In the genomic region with DNA sequence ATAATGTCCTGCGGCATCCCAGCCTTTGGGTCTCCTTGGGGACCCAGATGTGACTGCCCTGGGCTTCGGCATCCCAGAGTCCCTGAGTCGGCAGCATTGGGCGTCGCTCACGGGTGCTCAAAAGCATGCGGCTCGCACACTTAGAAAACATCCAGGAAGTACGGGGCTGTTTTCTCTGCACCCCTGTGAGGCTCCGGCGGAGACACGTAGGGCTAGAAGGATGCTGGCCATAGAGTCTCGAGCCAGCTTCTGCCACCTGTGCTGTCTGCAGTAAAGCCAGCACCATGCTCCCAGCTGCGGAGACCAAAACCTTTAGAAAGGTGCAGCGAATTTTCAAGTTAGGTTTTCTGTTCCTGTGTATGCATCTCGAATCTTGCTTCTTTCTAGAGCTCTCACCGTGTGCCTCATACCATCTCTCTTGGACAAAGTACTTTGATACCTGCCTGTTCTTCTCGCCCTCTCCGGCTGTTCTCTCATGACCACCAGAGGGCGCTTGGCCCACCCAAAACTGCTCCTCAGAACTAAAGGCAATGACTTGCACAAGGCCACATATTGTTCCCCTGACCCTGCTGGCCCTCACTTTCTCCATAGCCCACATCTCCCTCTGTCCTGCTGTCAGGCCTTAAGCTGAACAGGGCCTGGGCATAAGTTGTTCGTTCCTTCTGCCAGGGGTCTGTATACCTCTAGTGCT, we compare ENCODE assay signal across 8 mouse cellular contexts. TPM values are rescaled to one million over a fixed set of nuclear protein-coding genes. Genes with fewer than 3 reads are reported as not detected.
DNase-seq lines count a peak whose midpoint lies in the region; ATAC-seq and TF ChIP-seq lines count a peak whose summit lies in the region.

No protein-coding gene starts in this region.

- peak; percentile 64 for TF ChIP-seq RAD21 in MEL (IDR thresholded peaks at IDR 0.05; ENCODE audit: low read depth, low read length)

- H3K4me2 ChIP-seq in heart, embryonic 11.5 days = peak overlapping the region; percentile 95
- H3K4me2 ChIP-seq in kidney, embryonic 15.5 days = peak overlapping the region; percentile 74

- no peaks in the 10 kb centered on the region for H3K27me3 ChIP-seq in MEL (ENCODE audit: control insufficient read depth in 1 of 2, insufficient read depth in 2 of 2, low read length in 2 of 2)
- H3K27me3 ChIP-seq in heart, embryonic 11.5 days (ENCODE audit: control insufficient read depth, insufficient read depth, low read length) = peaks cover 6% of the 10 kb centered on the region; the same call in 1 of the 2 replicates
- no peaks in the 10 kb centered on the region for H3K27me3 ChIP-seq in kidney, embryonic 15.5 days
- peaks cover 11% of the 10 kb centered on the region for H3K27me3 ChIP-seq in small intestine, adult 2 months (ENCODE audit: control insufficient read depth, insufficient read depth, low read length)

- H3K9ac ChIP-seq in MEL (ENCODE audit: control insufficient read depth, low read depth, low read length, poor library complexity, severe bottlenecking) = peak overlapping the region; percentile 74
- H3K9ac ChIP-seq in heart, embryonic 11.5 days (ENCODE audit: low read depth, low read length) = peak overlapping the region; percentile 67
- peak overlapping the region; percentile 47 for H3K9ac ChIP-seq in kidney, embryonic 15.5 days

- peak; percentile 48 for ATAC-seq in common myeloid progenitor, adult 5-6 weeks (replicated peaks; ENCODE audit: low read depth, poor library complexity, severe bottlenecking)
- no peak for ATAC-seq in heart, embryonic 11.5 days (replicated peaks; ENCODE audit: insufficient number of reproducible peaks, low FRiP score, low TSS enrichment)
- ATAC-seq in kidney, embryonic 15.5 days (replicated peaks; ENCODE audit: low FRiP score) = no peak

- peak; percentile 86 for DNase-seq in B cell, adult 2 months
- DNase-seq in MEL (ENCODE audit: low read depth, low spot score) = peak; percentile 90
- DNase-seq in lung, postnatal 25 days (ENCODE audit: low spot score) = peak; percentile 81
- no peak for DNase-seq in ovary, adult 18-20 months (ENCODE audit: low spot score)

- peaks cover 8% of the 10 kb centered on the region; the same call in 1 of the 2 replicates for H3K79me2 ChIP-seq in MEL (ENCODE audit: control insufficient read depth, insufficient read depth, low read length, poor library complexity)

- TF ChIP-seq EP300 in MEL (IDR thresholded peaks at IDR 0.05; ENCODE audit: low read depth in 1 of 2, low read length in 2 of 2) = no peak

- H3K4me3 ChIP-seq in MEL (ENCODE audit: control insufficient read depth in 1 of 2, insufficient read depth in 1 of 2, low read depth in 2 of 2, low read length in 2 of 2) = peak overlapping the region; percentile 60 to 73
- peak overlapping the region; percentile 44 for H3K4me3 ChIP-seq in heart, embryonic 11.5 days (ENCODE audit: low read depth, low read length)
- peak overlapping the region; percentile 39 for H3K4me3 ChIP-seq in kidney, embryonic 15.5 days (replicated peaks)
- peak overlapping the region; percentile 61 for H3K4me3 ChIP-seq in small intestine, adult 2 months (ENCODE audit: low read depth, low read length)

- peaks cover 5 to 17% of the 10 kb centered on the region in 2 experiments for H3K4me1 ChIP-seq in MEL (ENCODE audit: control insufficient read depth in 1 of 2, insufficient read depth in 2 of 2, low read length in 2 of 2)
- peaks cover 23% of the 10 kb centered on the region for H3K4me1 ChIP-seq in heart, embryonic 11.5 days (ENCODE audit: control insufficient read depth, insufficient read depth, low read length)
- H3K4me1 ChIP-seq in kidney, embryonic 15.5 days = peaks cover 46% of the 10 kb centered on the region
- H3K4me1 ChIP-seq in small intestine, adult 2 months (ENCODE audit: control insufficient read depth, insufficient read depth, insufficient read length, low read length) = peaks cover 20% of the 10 kb centered on the region

- TF ChIP-seq CTCF in MEL (IDR thresholded peaks at IDR 0.05 in 2 of 3, conservative IDR thresholded peaks at IDR 0.05 in 1 of 3; ENCODE audit: control insufficient read depth in 1 of 3, insufficient read depth in 1 of 3, low read depth in 2 of 3, low read length in 3 of 3, poor library complexity in 1 of 3, severe bottlenecking in 1 of 3) = peak; percentile 90 to 96 (median 95)
- peak; percentile 85; the same call in 1 of the 2 replicates for TF ChIP-seq CTCF in small intestine, adult 2 months (IDR thresholded peaks at IDR 0.05; ENCODE audit: extremely low read depth, insufficient read length, insufficient replicate concordance, low read depth, low read length)

- H3K36me3 ChIP-seq in MEL (ENCODE audit: control insufficient read depth in 1 of 2, insufficient read depth in 2 of 2, low read length in 2 of 2) = peaks cover 0 to 3% of the 10 kb centered on the region in 2 experiments; a peak in 1 of 4 replicates
- H3K36me3 ChIP-seq in heart, embryonic 11.5 days (ENCODE audit: control insufficient read depth, insufficient read depth, low read length) = no peaks in the 10 kb centered on the region
- H3K36me3 ChIP-seq in kidney, embryonic 15.5 days = no peaks in the 10 kb centered on the region
- no peaks in the 10 kb centered on the region for H3K36me3 ChIP-seq in small intestine, adult 2 months (ENCODE audit: control insufficient read depth, insufficient read depth, low read length)

- H3K27ac ChIP-seq in MEL (ENCODE audit: control insufficient read depth, low read depth, low read length) = no peak overlapping the region
- H3K27ac ChIP-seq in heart, embryonic 11.5 days (ENCODE audit: low read depth, low read length) = peak overlapping the region; percentile 57
- peak overlapping the region; percentile 54 for H3K27ac ChIP-seq in kidney, embryonic 15.5 days
- peak overlapping the region; percentile 4 for H3K27ac ChIP-seq in small intestine, adult 2 months (ENCODE audit: insufficient read depth, low read depth, low read length)

- H3K9me3 ChIP-seq in MEL (replicated peaks; ENCODE audit: insufficient read depth, low read length) = no peaks in the 10 kb centered on the region
- H3K9me3 ChIP-seq in heart, embryonic 11.5 days (replicated peaks; ENCODE audit: control insufficient read depth, low read length) = no peaks in the 10 kb centered on the region
- no peaks in the 10 kb centered on the region for H3K9me3 ChIP-seq in kidney, embryonic 15.5 days (replicated peaks)

- 6% methylated on average over 21 of the region's 21 CpGs for WGBS in heart, embryonic 11.5 days (ENCODE audit: insufficient replicate concordance)
- WGBS in kidney, embryonic 15.5 days = 3% methylated on average over 21 of the region's 21 CpGs
- WGBS in small intestine, adult 2 months = 4% methylated on average over 21 of the region's 21 CpGs

- no peak for TF ChIP-seq POLR2A in MEL (IDR thresholded peaks at IDR 0.05; ENCODE audit: control insufficient read depth in 1 of 2, insufficient read depth in 1 of 2, low read depth in 1 of 2, low read length in 2 of 2, poor library complexity in 1 of 2)
- TF ChIP-seq POLR2A in small intestine, adult 2 months (IDR thresholded peaks at IDR 0.05; ENCODE audit: low read depth, low read length) = no peak

TF ChIP-seq in MEL, 35 proteins besides CTCF, POLR2A, EP300 and RAD21 (continues in another document):
- TF ChIP-seq MYC (IDR thresholded peaks at IDR 0.05; ENCODE audit: low read depth, low read length) (0 out of 2 replicates have a peak, but pooled peaks have one; percentile 55), BHLHE40 (IDR thresholded peaks at IDR 0.05; ENCODE audit: borderline replicate concordance, low read depth, low read length) (0 out of 2 replicates have a peak, but pooled peaks have one; percentile 31), UBTF (IDR thresholded peaks at IDR 0.05; ENCODE audit: borderline replicate concordance, insufficient read depth, low read depth, low read length) (no peak), SMC3 (IDR thresholded peaks at IDR 0.05; ENCODE audit: low read depth, low read length) (peak; percentile 94), ZNF384 (IDR thresholded peaks at IDR 0.05; ENCODE audit: low read depth, low read length) (no peak), ZKSCAN1 (IDR thresholded peaks at IDR 0.05; ENCODE audit: low read depth, low read length) (no peak)

RNA-seq across cellular contexts. Expression of a gene that starts 2.2 kb away (rescaled TPM):
- total RNA-seq in MEL (2012; rRNA removed) = 0.56 and 2.0 TPM in 2 replicates
- polyA plus RNA-seq in MEL (2012; ENCODE audit: insufficient read depth in 1 of 2, insufficient read length in 2 of 2, low read depth in 1 of 2, low replicate concordance in 2 of 2, missing spikeins in 1 of 2) = 1 to 10 TPM in 1 of 2 experiments, not detected in 1; 1.7 TPM
- total RNA-seq in common myeloid progenitor, adult 5-6 weeks (2017) = not detected in 2 replicates
- 1.4 and 2.8 TPM in 2 replicates for polyA plus RNA-seq in heart, embryonic 11.5 days (2014; fragmentation: Nextera tagmentation; extraction: Ambion mirVana)
- 3.6 and 4.7 TPM in 2 replicates for polyA plus RNA-seq in kidney, embryonic 15.5 days (2015; fragmentation: Nextera tagmentation; extraction: Ambion mirVana)
- polyA plus RNA-seq in small intestine, adult 2 months (2012; rRNA removed) = 0.22 and 0.62 TPM in 2 replicates

RNA-seq across cellular contexts. Expression of a gene that starts 39.4 kb away (rescaled TPM):
- 1.3 and 2.2 TPM in 2 replicates for total RNA-seq in MEL (2012; rRNA removed)
- 1 to 10 TPM in 1 of 2 experiments, not detected in 1; 3.0 TPM for polyA plus RNA-seq in MEL (2012; ENCODE audit: insufficient read depth in 1 of 2, insufficient read length in 2 of 2, low read depth in 1 of 2, low replicate concordance in 2 of 2, missing spikeins in 1 of 2)
- 1.3 and 1.7 TPM in 2 replicates for total RNA-seq in common myeloid progenitor, adult 5-6 weeks (2017)
- polyA plus RNA-seq in heart, embryonic 11.5 days (2014; fragmentation: Nextera tagmentation; extraction: Ambion mirVana) = 0.44 and 0.59 TPM in 2 replicates
- polyA plus RNA-seq in kidney, embryonic 15.5 days (2015; fragmentation: Nextera tagmentation; extraction: Ambion mirVana) = 1.7 and 2.0 TPM in 2 replicates
- 0.05 and 0.22 TPM in 2 replicates for polyA plus RNA-seq in small intestine, adult 2 months (2012; rRNA removed)

RNA-seq across cellular contexts. Expression of a gene that starts 39.5 kb away (rescaled TPM):
- total RNA-seq in MEL (2012; rRNA removed) = 7.3 and 9.1 TPM in 2 replicates
- polyA plus RNA-seq in MEL (2012; ENCODE audit: insufficient read depth in 1 of 2, insufficient read length in 2 of 2, low read depth in 1 of 2, low replicate concordance in 2 of 2, missing spikeins in 1 of 2) = 10 to 100 TPM in 1 of 2 experiments, not detected in 1; 18.7 TPM
- 3.9 and 6.2 TPM in 2 replicates for total RNA-seq in common myeloid progenitor, adult 5-6 weeks (2017)
- polyA plus RNA-seq in heart, embryonic 11.5 days (2014; fragmentation: Nextera tagmentation; extraction: Ambion mirVana) = 11.1 and 12.6 TPM in 2 replicates
- 22.0 and 28.7 TPM in 2 replicates for polyA plus RNA-seq in kidney, embryonic 15.5 days (2015; fragmentation: Nextera tagmentation; extraction: Ambion mirVana)
- polyA plus RNA-seq in small intestine, adult 2 months (2012; rRNA removed) = 21.0 and 50.8 TPM in 2 replicates

RNA-seq across cellular contexts. Expression of a gene that starts 49.6 kb away (rescaled TPM):
- 3.6 and 4.4 TPM in 2 replicates for total RNA-seq in MEL (2012; rRNA removed)
- polyA plus RNA-seq in MEL (2012; ENCODE audit: insufficient read depth in 1 of 2, insufficient read length in 2 of 2, low read depth in 1 of 2, low replicate concordance in 2 of 2, missing spikeins in 1 of 2) = 1 to 10 TPM in 1 of 2 experiments, not detected in 1; 7.4 TPM
- total RNA-seq in common myeloid progenitor, adult 5-6 weeks (2017) = 6.9 and 8.2 TPM in 2 replicates
- 6.3 and 7.8 TPM in 2 replicates for polyA plus RNA-seq in heart, embryonic 11.5 days (2014; fragmentation: Nextera tagmentation; extraction: Ambion mirVana)
- polyA plus RNA-seq in kidney, embryonic 15.5 days (2015; fragmentation: Nextera tagmentation; extraction: Ambion mirVana) = 16.6 and 17.3 TPM in 2 replicates
- polyA plus RNA-seq in small intestine, adult 2 months (2012; rRNA removed) = 8.1 and 30.0 TPM in 2 replicates
